Mouse (Mus musculus) liver, postnatal 0 days (tissue): Measurements from ENCODE around the gene Ankrd12. TPM values are rescaled to one million over a fixed set of nuclear protein-coding genes. Genes with fewer than 3 reads are reported as not detected.

Experiments
- ATAC-seq: fragments of 200-750 bp; cut with Nextera tagmentation; 2 replicates; pipeline ENCODE4 v1.8.0; 2017; ENCODE audit warnings: mild to moderate bottlenecking, moderate library complexity
- DNase-seq: peaks from one replicate; pipeline ENCODE4 v3.0.0-alpha.2; 2016
- H3K27ac ChIP-seq: fragments of 300-500 bp; sonication (generic); 2 replicates; pipeline ENCODE4 v1.5.1; 2014; ENCODE audit warnings: antibody characterized with exemption, moderate library complexity, mild to moderate bottlenecking, low read depth
- H3K27me3 ChIP-seq: fragments of 300-500 bp; sonication (generic); 2 replicates; pipeline ENCODE4 v1.6.1; 2014; ENCODE audit warnings: low read length, control low read depth, mixed read lengths; ENCODE audit not compliant: insufficient read depth
- H3K36me3 ChIP-seq: fragments of 300-500 bp; sonication (generic); replicated peaks from 2 replicates; pipeline ENCODE4 v1.6.1; 2014; ENCODE audit warnings: mild to moderate bottlenecking, control low read depth, low read length, moderate library complexity, mixed read lengths; ENCODE audit not compliant: insufficient read depth
- H3K4me1 ChIP-seq: fragments of 300-500 bp; sonication (generic); 2 replicates; pipeline ENCODE4 v1.6.1; 2014; ENCODE audit warnings: antibody characterized with exemption, mild to moderate bottlenecking, control low read depth; ENCODE audit not compliant: insufficient read depth
- H3K4me2 ChIP-seq: fragments of 300-500 bp; sonication (generic); 2 replicates; pipeline ENCODE4 v1.6.1; 2014; ENCODE audit warnings: low read depth, mild to moderate bottlenecking, low read length, moderate library complexity, mixed read lengths
- H3K4me3 ChIP-seq: fragments of 300-500 bp; sonication (generic); 2 replicates; pipeline ENCODE4 v1.5.1; 2014; ENCODE audit warnings: low read depth, low read length
- H3K9ac ChIP-seq: fragments of 300-500 bp; sonication (generic); replicated peaks from 2 replicates; pipeline ENCODE4 v1.6.1; 2014; ENCODE audit warnings: mild to moderate bottlenecking, moderate library complexity
- H3K9me3 ChIP-seq: fragments of 300-500 bp; sonication (generic); 2 replicates; pipeline ENCODE4 v1.6.1; 2016; ENCODE audit warnings: mild to moderate bottlenecking, control low read depth, low read length, mixed read lengths
- CTCF ChIP-seq: sonication (generic); IDR thresholded peaks from 2 replicates; pipeline ENCODE4 v1.5.1; 2016; ENCODE audit warnings: antibody characterized with exemption, low read depth
- EP300 ChIP-seq: IDR thresholded peaks from 2 replicates; pipeline ENCODE4 v1.6.1; 2016; ENCODE audit warnings: antibody characterized with exemption, low read depth, mild to moderate bottlenecking
- WGBS: fragments of 180-500 bp; shearing (Covaris S2); extraction: QIAGEN DNeasy Blood & Tissue Kit; methylation state at CpG from one replicate; pipeline ENCODE4 v1.1.7; 2014; ENCODE audit not compliant: insufficient replicate concordance; 5-methylcytosine and 5-hydroxymethylcytosine counted together
- polyA plus RNA-seq: library from polyadenylated mRNA; unstranded; fragments of >200 nt; fragmentation: Nextera tagmentation; extraction: Ambion mirVana; gene quantifications from 2 replicates; pipeline ENCODE4 v1.2.1, GENCODE M21; 2015

Ankrd12 gene
- polyA plus RNA-seq, 1 experiment from 2014 or later = 7.9 TPM

DNA sequence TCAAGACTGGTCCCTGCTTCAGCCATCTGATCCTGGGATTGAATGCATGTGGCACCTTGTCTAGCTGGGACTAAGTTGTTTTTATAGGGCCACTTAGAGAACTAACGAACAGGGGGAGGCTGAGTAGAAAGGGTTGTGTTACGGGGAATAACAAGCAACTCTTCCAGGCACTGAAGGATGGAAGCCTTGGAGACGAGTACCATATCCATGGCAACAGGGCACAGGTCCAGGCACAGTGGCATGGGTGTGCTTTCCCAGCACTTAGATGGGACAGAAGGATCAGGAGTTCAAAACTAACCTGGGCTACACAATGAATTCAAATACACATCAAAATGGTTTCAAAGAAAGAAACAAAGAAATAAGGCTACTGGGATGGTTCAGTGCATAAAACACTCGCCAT lies 149.8 kb downstream of the Ankrd12 start:
- H3K4me2 ChIP-seq = no peak overlapping the region
- ATAC-seq = no peak
- H3K9ac ChIP-seq = no peak overlapping the region
- WGBS = 79% methylated on average over 4 of the region's 4 CpGs
- H3K36me3 ChIP-seq = peaks cover 34% of the 10 kb centered on the region
- H3K27me3 ChIP-seq = no peaks in the 10 kb centered on the region
- TF ChIP-seq EP300 (no peak), CTCF (no peak)
- H3K9me3 ChIP-seq = no peaks in the 10 kb centered on the region
- H3K27ac ChIP-seq = no peak overlapping the region
- no peak overlapping the region for H3K4me3 ChIP-seq
- H3K4me1 ChIP-seq = peaks cover 8% of the 10 kb centered on the region
- DNase-seq = no peak

DNA sequence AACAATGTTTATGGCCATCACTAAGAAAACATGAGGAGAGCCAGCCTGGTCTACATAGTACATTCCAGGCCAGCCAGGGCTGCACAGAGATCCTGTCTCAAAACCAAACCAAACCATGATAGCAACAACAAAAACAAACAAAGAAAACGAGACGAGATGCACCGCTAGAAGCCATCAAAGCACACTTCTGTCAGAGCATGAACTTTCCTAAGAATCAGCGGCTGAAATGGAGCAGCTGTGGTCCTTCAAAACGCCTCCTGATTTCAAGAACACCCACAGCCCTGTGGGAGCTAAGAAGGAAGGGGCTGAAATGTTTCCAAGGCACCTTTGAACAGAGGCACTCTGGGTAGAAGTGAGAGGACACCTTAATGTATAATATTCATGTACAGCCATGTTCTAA lies 152.7 kb downstream of the Ankrd12 start:
- no peak overlapping the region for H3K9ac ChIP-seq
- no peak overlapping the region for H3K4me2 ChIP-seq
- ATAC-seq = no peak
- H3K27me3 ChIP-seq = no peaks in the 10 kb centered on the region
- no peaks in the 10 kb centered on the region for H3K9me3 ChIP-seq
- peaks cover 38% of the 10 kb centered on the region for H3K36me3 ChIP-seq
- no peak overlapping the region for H3K27ac ChIP-seq
- H3K4me3 ChIP-seq = no peak overlapping the region
- peaks cover 4% of the 10 kb centered on the region for H3K4me1 ChIP-seq
- whole genome bisulfite sequencing = 70% methylated on average over 5 of the region's 5 CpGs
- no peak for DNase-seq
- TF ChIP-seq CTCF (no peak), EP300 (no peak)

DNA sequence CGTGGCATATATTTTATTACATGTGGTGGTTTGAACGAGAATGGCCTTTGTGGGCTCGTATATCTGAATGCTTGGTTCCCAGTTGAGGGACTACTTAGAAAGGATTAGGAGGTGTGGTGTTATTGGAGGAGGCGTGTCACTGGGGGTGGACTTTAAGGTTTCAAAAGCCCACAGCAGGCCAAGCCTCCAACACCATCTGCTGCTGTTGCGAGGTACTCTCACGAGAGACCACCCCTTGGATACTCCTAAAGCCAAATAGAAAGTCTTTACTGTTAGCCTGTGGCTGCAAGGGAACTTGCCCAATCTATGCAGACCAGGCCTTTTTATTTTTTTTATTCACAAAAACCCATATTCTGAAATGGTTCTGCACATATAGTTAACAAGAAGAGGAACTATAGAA lies 154.9 kb downstream of the Ankrd12 start:
- Histone ChIP-seq H3K9ac (no peak overlapping the region), H3K4me2 (no peak overlapping the region), H3K9me3 (no peaks in the 10 kb centered on the region), H3K4me1 (peaks cover 6% of the 10 kb centered on the region), H3K4me3 (no peak overlapping the region), H3K27ac (no peak overlapping the region), H3K27me3 (no peaks in the 10 kb centered on the region), H3K36me3 (peaks cover 31% of the 10 kb centered on the region)
- WGBS = 77% methylated on average over 6 of the region's 6 CpGs
- ATAC-seq = no peak
- TF ChIP-seq CTCF (no peak), EP300 (no peak)
- no peak for DNase-seq

DNA sequence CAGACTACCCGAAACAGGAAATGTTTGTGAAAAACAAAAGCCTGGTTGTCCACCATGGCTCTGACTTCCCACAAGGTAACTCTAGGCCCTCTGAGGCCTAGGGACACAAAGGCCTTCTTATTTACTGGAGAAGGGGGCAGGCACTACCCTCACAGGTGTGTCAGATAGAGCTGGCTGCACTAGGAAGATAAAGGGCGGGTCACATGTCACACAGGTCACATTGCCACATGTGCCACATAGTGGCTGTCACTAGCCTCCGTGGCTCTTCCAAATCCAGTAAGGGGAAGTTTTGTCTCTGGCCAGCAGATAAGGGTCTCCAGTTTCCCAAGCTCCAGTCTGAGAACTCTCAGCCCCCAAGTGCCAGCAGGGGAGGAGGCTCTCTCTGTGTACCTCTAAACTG lies 157.7 kb downstream of the Ankrd12 start:
- TF ChIP-seq EP300 (0 out of 2 replicates have a peak, but pooled peaks have one; percentile 20), CTCF (no peak)
- Histone ChIP-seq H3K4me2 (no peak overlapping the region), H3K36me3 (peaks cover 12% of the 10 kb centered on the region), H3K9ac (no peak overlapping the region), H3K4me3 (no peak overlapping the region), H3K4me1 (peaks cover 6% of the 10 kb centered on the region), H3K9me3 (no peaks in the 10 kb centered on the region), H3K27ac (no peak overlapping the region), H3K27me3 (no peaks in the 10 kb centered on the region)
- ATAC-seq (peak; percentile 64), DNase-seq (no peak)
- WGBS = 48% methylated on average over 3 of the region's 3 CpGs

DNA sequence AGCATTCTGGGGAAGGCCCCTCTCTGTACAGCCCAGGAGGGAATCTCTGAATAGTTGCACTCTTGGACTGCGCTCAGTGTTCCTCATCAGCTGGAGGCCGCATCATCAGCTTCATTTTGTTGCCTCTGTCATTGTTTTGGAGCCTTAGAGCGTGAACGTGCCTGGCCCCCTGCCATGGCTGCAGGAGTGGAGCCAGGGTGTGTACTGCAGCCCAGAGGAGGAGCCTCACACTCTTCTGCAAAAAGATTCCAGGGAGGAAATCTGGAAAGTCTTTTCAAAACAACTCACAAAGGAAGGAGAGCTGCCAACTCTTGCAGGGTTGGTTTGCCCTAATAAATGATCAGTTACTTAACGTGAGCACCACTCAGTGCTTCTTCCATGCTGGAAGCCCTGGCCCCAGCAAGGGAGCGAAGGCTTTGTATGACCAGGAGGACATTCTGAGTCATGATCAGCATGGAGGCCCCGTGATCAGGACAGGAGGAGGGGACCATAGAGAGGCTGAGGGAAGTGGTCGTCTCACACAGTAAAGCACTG lies 160.7 kb downstream of the Ankrd12 start:
- no peak for TF ChIP-seq EP300
- TF ChIP-seq CTCF = no peak
- Histone ChIP-seq H3K4me3 (no peak overlapping the region), H3K36me3 (no peaks in the 10 kb centered on the region), H3K27me3 (no peaks in the 10 kb centered on the region), H3K9me3 (no peaks in the 10 kb centered on the region), H3K4me2 (no peak overlapping the region), H3K27ac (no peak overlapping the region; the same call in 1 of the 2 replicates), H3K4me1 (peaks cover 10% of the 10 kb centered on the region), H3K9ac (no peak overlapping the region)
- DNase-seq = no peak
- no peak for ATAC-seq
- 67% methylated on average over 8 of the region's 8 CpGs for WGBS

Other genes with a start within 250 kb of the Ankrd12 start
- gene Ralbp1, start 191.3 kb downstream of the Ankrd12 start, polyA plus RNA-seq = 29.5 TPM in 2 replicates
- 16.8 and 19.4 TPM in 2 replicates for gene Twsg1, start 125.9 kb downstream of the Ankrd12 start, polyA plus RNA-seq
- 286 and 297 TPM in 2 replicates for gene Ndufv2, start 24.5 kb upstream of the Ankrd12 start, polyA plus RNA-seq
- 12.0 and 13.2 TPM in 2 replicates for gene Washc1, start 34.5 kb upstream of the Ankrd12 start, polyA plus RNA-seq
- 1.9 and 2.0 TPM in 2 replicates for gene Ddx11, start 46.4 kb upstream of the Ankrd12 start, polyA plus RNA-seq